Mouse (Mus musculus) ES-E14 (cell line): ENCODE results near the gene Odf3. TPM values are rescaled to one million over a fixed set of nuclear protein-coding genes. Genes with fewer than 3 reads are reported as not detected.
A peak's percentile ranks its signal among the peaks of the same experiment; 100 is the strongest.

Experiments used
- DNase-seq: peaks from one replicate; pipeline ENCODE4 v3.0.0-alpha.2; 2013; ENCODE audit warnings: low read depth, low spot score
- H3K27ac ChIP-seq: 2 replicates; pipeline ENCODE4 v1.5.1; 2012; ENCODE audit warnings: low read depth, mild to moderate bottlenecking, low read length, moderate library complexity, mixed read lengths; ENCODE audit not compliant: poor library complexity, insufficient read depth, severe bottlenecking
- H3K36me3 ChIP-seq: 2 replicates; pipeline ENCODE4 v1.6.1; 2012; ENCODE audit warnings: mild to moderate bottlenecking, low read length, moderate library complexity, mixed read lengths; ENCODE audit not compliant: control insufficient read depth, poor library complexity, insufficient read depth, severe bottlenecking
- H3K4me1 ChIP-seq, 2 experiments: fragments of 150-350 bp in 1 of 2; sonication (generic) in 1 of 2; 2 replicates each; pipeline ENCODE4 v1.6.1; 2012; ENCODE audit warnings: low read length in 2 of 2, mild to moderate bottlenecking in 1 of 2, mixed read lengths in 1 of 2; ENCODE audit not compliant: control insufficient read depth in 2 of 2, insufficient read depth in 2 of 2, poor library complexity in 1 of 2
- H3K4me3 ChIP-seq, 2 experiments: fragments of 150-350 bp in 1 of 2; sonication (generic) in 1 of 2; 2 replicates each; pipeline ENCODE4 v1.5.1; 2012; ENCODE audit warnings: low read length in 2 of 2, low read depth in 1 of 2, mild to moderate bottlenecking in 1 of 2, mixed read lengths in 1 of 2; ENCODE audit not compliant: insufficient read depth in 1 of 2, poor library complexity in 1 of 2, severe bottlenecking in 1 of 2
- H3K9ac ChIP-seq: 2 replicates; pipeline ENCODE4 v1.6.1; 2012; ENCODE audit warnings: low read depth, mild to moderate bottlenecking, low read length, mixed read lengths; ENCODE audit not compliant: poor library complexity, insufficient read depth, severe bottlenecking
- H3K9me3 ChIP-seq: fragments of 150-350 bp; sonication (generic); 2 replicates; pipeline ENCODE4 v1.6.1; 2012; ENCODE audit warnings: low read depth, mild to moderate bottlenecking, low read length; ENCODE audit not compliant: control insufficient read depth, insufficient read depth
- CHD2 ChIP-seq: IDR thresholded peaks from 2 replicates; pipeline ENCODE4 v1.6.1; 2014; ENCODE audit warnings: mild to moderate bottlenecking, low read depth, low read length, inconsistent platforms
- HCFC1 ChIP-seq: IDR thresholded peaks from 2 replicates; pipeline ENCODE4 v1.6.1; 2012; ENCODE audit warnings: low read length, inconsistent platforms, borderline replicate concordance; ENCODE audit not compliant: insufficient read depth
- MAFK ChIP-seq: IDR thresholded peaks from 2 replicates; pipeline ENCODE4 v1.6.1; 2014; ENCODE audit warnings: mild to moderate bottlenecking, low read depth, low read length, inconsistent platforms; ENCODE audit not compliant: insufficient read depth
- ZC3H11A ChIP-seq: IDR thresholded peaks from 2 replicates; pipeline ENCODE4 v1.6.1; 2012; ENCODE audit warnings: low read depth, mild to moderate bottlenecking, inconsistent platforms, low read length, borderline replicate concordance
- ZNF384 ChIP-seq: IDR thresholded peaks from 2 replicates; pipeline ENCODE4 v1.6.1; 2012; ENCODE audit warnings: low read depth, low read length, inconsistent platforms
- in situ Hi-C, 2 experiments: fragments of 600-800 bp; cut with MboI; formaldehyde crosslinking; loops; one replicate each; pipeline ENCODE4 v1.15.1; 2025; ENCODE audit warnings: low sequenced_read_pairs in 2 of 2, inconsistent platforms in 1 of 2; ENCODE audit not compliant: unreplicated experiment in 2 of 2
- total RNA-seq: library from RNA; depleted of rRNA; stranded (reverse); fragments of 300-350 nt; gene quantifications from 2 replicates; pipeline ENCODE4 v1.2.3, GENCODE M21; 2012

Odf3 gene
- total RNA-seq, 1 experiment: not detected

DNA sequence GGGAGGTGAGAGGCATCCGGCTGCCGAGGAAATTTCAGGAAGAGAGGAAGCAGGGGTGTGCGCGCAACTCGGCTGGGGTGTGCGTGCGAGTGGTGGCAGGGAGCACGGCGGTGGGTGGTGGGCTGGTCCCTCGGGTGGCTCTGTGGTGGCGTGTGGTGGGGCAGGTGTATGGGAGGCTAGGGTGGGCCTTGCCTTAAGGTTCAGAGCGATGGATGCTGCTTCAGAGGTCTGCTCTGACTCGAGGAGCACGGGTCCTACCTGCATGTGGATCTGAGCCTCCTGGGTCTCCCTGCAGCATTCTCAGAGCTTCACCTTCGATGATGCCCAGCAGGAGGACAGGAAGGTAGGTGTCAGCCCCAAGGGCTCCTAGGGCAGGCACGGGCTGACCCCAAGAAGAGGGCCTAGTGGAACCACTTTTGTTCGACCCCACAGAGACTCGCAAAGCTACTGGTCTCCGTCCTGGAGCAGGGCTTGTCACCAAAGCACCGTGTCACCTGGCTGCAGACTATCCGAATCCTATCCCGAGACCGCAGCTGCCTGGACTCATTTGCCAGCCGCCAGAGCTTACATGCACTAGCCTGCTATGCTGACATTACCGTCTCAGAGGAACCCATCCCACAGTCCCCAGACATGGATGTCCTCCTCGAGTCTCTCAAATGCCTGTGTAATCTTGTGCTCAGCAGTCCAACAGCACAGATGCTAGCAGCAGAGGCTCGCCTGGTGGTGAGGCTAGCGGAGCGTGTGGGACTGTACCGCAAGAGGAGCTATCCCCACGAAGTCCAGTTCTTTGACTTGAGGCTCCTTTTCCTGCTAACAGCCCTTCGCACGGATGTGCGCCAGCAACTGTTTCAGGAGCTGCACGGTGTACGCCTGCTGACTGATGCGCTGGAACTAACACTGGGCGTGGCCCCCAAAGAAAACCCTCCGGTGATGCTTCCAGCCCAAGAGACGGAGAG lies 10.2 kb downstream of the Odf3 start, which contains the start of gene Bet1l:
TSS of gene Bet1l (minus strand) at position 28 of the 956 bp plus-strand sequence.
- Histone ChIP-seq H3K4me3 (peak within 1 kb of the TSS; percentile 80 to 83), H3K27ac (peak within 1 kb of the TSS; percentile 90), H3K36me3 (peaks cover 50% of the 10 kb centered on the region), H3K9me3 (no peaks in the 10 kb centered on the region), H3K4me1 (peaks cover 8 to 26% of the 10 kb centered on the region in 2 experiments; a peak in 2 of 4 replicates), H3K9ac (peak within 1 kb of the TSS; percentile 91)
- TF ChIP-seq MAFK (no peak), HCFC1 (no peak), ZNF384 (no peak), CHD2 (no peak), ZC3H11A (no peak)
- DNase-seq: no peak
- in situ Hi-C loops: no loop called here

GRCm38 (mm10) chr7:140858746-140859145 lies 11.1 kb downstream of the Odf3 start:
- H3K9me3 ChIP-seq: no peaks in the 10 kb centered on the region
- H3K27ac ChIP-seq: no peak overlapping the region
- DNase-seq: no peak
- peaks cover 6 to 20% of the 10 kb centered on the region in 2 experiments; a peak in 2 of 4 replicates for H3K4me1 ChIP-seq
- TF ChIP-seq ZNF384: no peak
- peaks cover 56% of the 10 kb centered on the region for H3K36me3 ChIP-seq
- no peak overlapping the region for H3K9ac ChIP-seq
- H3K4me3 ChIP-seq: peak overlapping the region in 1 of 2 experiments; percentile 83; a peak in 2 of 4 replicates
- in situ Hi-C loops: no loop called here

- H3K27ac ChIP-seq: no peak overlapping the region
- peaks cover 5 to 15% of the 10 kb centered on the region in 2 experiments; a peak in 2 of 4 replicates for H3K4me1 ChIP-seq
- no peaks in the 10 kb centered on the region for H3K9me3 ChIP-seq
- in situ Hi-C loops: no loop called here
- TF ChIP-seq CHD2 (no peak), ZNF384 (no peak), HCFC1 (no peak), ZC3H11A (no peak), MAFK (no peak)
- H3K9ac ChIP-seq: no peak overlapping the region
- no peak for DNase-seq
- H3K4me3 ChIP-seq: no peak overlapping the region
- peaks cover 55% of the 10 kb centered on the region for H3K36me3 ChIP-seq
Observed at GRCm38 (mm10) chr7:140859997-140860396, 12.4 kb downstream of the Odf3 start.

- Histone ChIP-seq H3K9ac (no peak overlapping the region), H3K36me3 (peaks cover 56% of the 10 kb centered on the region), H3K4me1 (peaks cover 3 to 13% of the 10 kb centered on the region in 2 experiments; a peak in 2 of 4 replicates), H3K9me3 (no peaks in the 10 kb centered on the region), H3K27ac (no peak overlapping the region), H3K4me3 (no peak overlapping the region)
- TF ChIP-seq HCFC1: no peak
- TF ChIP-seq MAFK: no peak
- no peak for TF ChIP-seq ZNF384
- no peak for TF ChIP-seq CHD2
- no peak for TF ChIP-seq ZC3H11A
- in situ Hi-C loops: no loop called here
- DNase-seq: no peak
Observed at GRCm38 (mm10) chr7:140860728-140861127, 13.1 kb downstream of the Odf3 start.
